12 mouse cellular contexts compared by ENCODE assay signal in genomic region chr11:79837076-79837990, GRCm38 (mm10).
A peak's percentile ranks its signal among the peaks of the same experiment; 100 is the strongest.
DNase-seq lines count a peak whose midpoint lies in the region; ATAC-seq lines count a peak whose summit lies in the region.
"Had no signal": no experiment of that assay in that cellular context is flagged by ENCODE, and none has a peak within 500 bp of the region (broad histone marks: within the 10 kb centered on the region; RNA-seq: fewer than 3 reads in every experiment).

No protein-coding gene starts in this region.

- 67% methylated on average over 6 of the region's 6 CpGs for WGBS in kidney, embryonic 14.5 days
- 45% methylated on average over 6 of the region's 6 CpGs for WGBS in embryonic facial prominence, embryonic 15.5 days
- 34% methylated on average over 6 of the region's 6 CpGs for WGBS in stomach, embryonic 14.5 days

- H3K9ac ChIP-seq in kidney, embryonic 14.5 days (ENCODE audit: low read depth, low read length): no peak overlapping the region
- H3K9ac ChIP-seq in embryonic facial prominence, embryonic 15.5 days: no peak overlapping the region
- no peak overlapping the region for H3K9ac ChIP-seq in stomach, embryonic 14.5 days (replicated peaks; ENCODE audit: low read depth, low read length)

- H3K4me3 ChIP-seq in kidney, embryonic 14.5 days (ENCODE audit: low read length): no peak overlapping the region
- H3K4me3 ChIP-seq in embryonic facial prominence, embryonic 15.5 days (replicated peaks): no peak overlapping the region
- H3K4me3 ChIP-seq in stomach, embryonic 14.5 days (ENCODE audit: low read depth, low read length): no peak overlapping the region

- DNase-seq in kidney, adult 11 months: peak; percentile 72
- peak; percentile 41 for DNase-seq in kidney, postnatal 14 days
- no peak for DNase-seq in urinary bladder, postnatal 10 days (ENCODE audit: low spot score)
- no peak for DNase-seq in cerebellum, adult 18-20 months
- DNase-seq in layer of hippocampus, postnatal 25 days (ENCODE audit: extremely low spot score in 1 of 2, low spot score in 1 of 2): no peak
- DNase-seq: adrenal gland, adult 8-10 months; cerebellum, adult 2 months; lung, postnatal 4 days; thymus, adult 2 months had no signal

- no peak overlapping the region for H3K4me2 ChIP-seq in kidney, embryonic 14.5 days (replicated peaks; ENCODE audit: low read depth, low read length)
- H3K4me2 ChIP-seq in embryonic facial prominence, embryonic 15.5 days (replicated peaks): no peak overlapping the region
- no peak overlapping the region for H3K4me2 ChIP-seq in stomach, embryonic 14.5 days (replicated peaks; ENCODE audit: low read depth, low read length)

- no peaks in the 10 kb centered on the region for H3K36me3 ChIP-seq in kidney, embryonic 14.5 days (ENCODE audit: control insufficient read depth, insufficient read depth, low read length)
- no peaks in the 10 kb centered on the region for H3K36me3 ChIP-seq in embryonic facial prominence, embryonic 15.5 days
- H3K36me3 ChIP-seq in stomach, embryonic 14.5 days (ENCODE audit: control insufficient read depth, insufficient read depth, low read length): no peaks in the 10 kb centered on the region

- H3K9me3 ChIP-seq in kidney, embryonic 14.5 days (ENCODE audit: control insufficient read depth, low read length): no peaks in the 10 kb centered on the region
- no peaks in the 10 kb centered on the region for H3K9me3 ChIP-seq in embryonic facial prominence, embryonic 15.5 days (replicated peaks)
- no peaks in the 10 kb centered on the region for H3K9me3 ChIP-seq in stomach, embryonic 14.5 days (ENCODE audit: control insufficient read depth, low read depth, low read length)

- no peaks in the 10 kb centered on the region for H3K4me1 ChIP-seq in kidney, embryonic 14.5 days (ENCODE audit: control insufficient read depth, insufficient read depth, low read length)
- peaks cover 23% of the 10 kb centered on the region for H3K4me1 ChIP-seq in embryonic facial prominence, embryonic 15.5 days
- H3K4me1 ChIP-seq in stomach, embryonic 14.5 days (ENCODE audit: control insufficient read depth, insufficient read depth, low read length): peaks cover 9% of the 10 kb centered on the region; the same call in 1 of the 2 replicates

- ATAC-seq in kidney, embryonic 14.5 days (ENCODE audit: low FRiP score, low TSS enrichment): no peak
- ATAC-seq in embryonic facial prominence, embryonic 15.5 days (ENCODE audit: insufficient number of reproducible peaks, low FRiP score, low TSS enrichment, low read depth): no peak
- 0 out of 2 replicates have a peak, but pooled peaks have one; percentile 26 for ATAC-seq in stomach, embryonic 14.5 days (ENCODE audit: insufficient number of reproducible peaks, insufficient read depth, low FRiP score, low read depth)

- no peak overlapping the region for H3K27ac ChIP-seq in kidney, embryonic 14.5 days (ENCODE audit: low read depth, low read length)
- peak overlapping the region; percentile 11; the same call in 1 of the 2 replicates for H3K27ac ChIP-seq in embryonic facial prominence, embryonic 15.5 days (replicated peaks)
- no peak overlapping the region for H3K27ac ChIP-seq in stomach, embryonic 14.5 days (ENCODE audit: low read length)

- no peaks in the 10 kb centered on the region for H3K27me3 ChIP-seq in kidney, embryonic 14.5 days (ENCODE audit: control insufficient read depth, insufficient read depth, low read length)
- H3K27me3 ChIP-seq in embryonic facial prominence, embryonic 15.5 days: no peaks in the 10 kb centered on the region
- no peaks in the 10 kb centered on the region for H3K27me3 ChIP-seq in stomach, embryonic 14.5 days (ENCODE audit: control insufficient read depth, insufficient read depth, low read length)

Comparison
In these comparisons a context has a peak if more than half of its experiments do, and no peak if none do; other contexts are left out.
1. DNase-seq: peak in kidney, adult 11 months (single experiment) and kidney, postnatal 14 days (single experiment); none in urinary bladder, postnatal 10 days (single experiment), cerebellum, adult 18-20 months (0 of 2) and layer of hippocampus, postnatal 25 days (0 of 2).